Mouse (Mus musculus) ovary, adult 2 months (tissue): Measurements from ENCODE around the gene Gpha2. TPM values are rescaled to one million over a fixed set of nuclear protein-coding genes. Genes with fewer than 3 reads are reported as not detected.

Experiments
- polyA plus RNA-seq: library from polyadenylated mRNA; depleted of rRNA; stranded (reverse); fragments of >200 nt; gene quantifications from 2 replicates; pipeline ENCODE4 v1.2.3, GENCODE M21; 2012; rRNA removed

Gpha2 gene
- 58.5 and 77.5 TPM in 2 replicates for polyA plus RNA-seq

GRCm38 (mm10) chr19:6226135-6226534 is at the start of gene Gpha2:
TSS of gene Gpha2 (plus strand) at chr19:6226380.

GRCm38 (mm10) chr19:6184131-6184530 is 42.0 kb upstream of the Gpha2 start, which contains the start of gene Majin:
TSS of gene Majin (plus strand) at chr19:6184388.

GRCm38 (mm10) chr19:6235084-6236052 is 9.2 kb downstream of the Gpha2 start, which contains the start of gene Ppp2r5b:
TSS of gene Ppp2r5b (minus strand) at chr19:6235872.

GRCm38 (mm10) chr19:6241274-6242107 is 15.3 kb downstream of the Gpha2 start, which contains the start of gene Atg2a:
TSS of gene Atg2a (plus strand) at chr19:6241668.

GRCm38 (mm10) chr19:6276426-6277421 is 50.5 kb downstream of the Gpha2 start, which contains the start of gene Ehd1:
TSS of gene Ehd1 (plus strand) at chr19:6276725.

Other genes with a start within 250 kb of the Gpha2 start
- not detected in 2 replicates for gene Slc22a20, start 240.2 kb upstream of the Gpha2 start, polyA plus RNA-seq
- 43.3 and 43.5 TPM in 2 replicates for gene Capn1, start 210.5 kb upstream of the Gpha2 start, polyA plus RNA-seq
- gene Syvn1, start 179.8 kb upstream of the Gpha2 start, polyA plus RNA-seq: 67.4 and 71.4 TPM in 2 replicates
- gene Mrpl49, start 168.6 kb upstream of the Gpha2 start, polyA plus RNA-seq: 18.5 and 22.7 TPM in 2 replicates
- gene Fau, start 168.5 kb upstream of the Gpha2 start, polyA plus RNA-seq: 2,067 and 2,719 TPM in 2 replicates
- gene Znhit2, start 165.2 kb upstream of the Gpha2 start, polyA plus RNA-seq: 98.8 and 129 TPM in 2 replicates
- 64.3 and 73.1 TPM in 2 replicates for gene Tm7sf2, start 158.0 kb upstream of the Gpha2 start, polyA plus RNA-seq
- gene Vps51, start 149.1 kb upstream of the Gpha2 start, polyA plus RNA-seq: 102 and 114 TPM in 2 replicates
- not detected in 2 replicates for gene Tmem262, start 146.3 kb upstream of the Gpha2 start, polyA plus RNA-seq
- gene Gm28374, start 144.1 kb upstream of the Gpha2 start, polyA plus RNA-seq: 0.52 and 0.77 TPM in 2 replicates
- 107 and 147 TPM in 2 replicates for gene Zfpl1, start 141.4 kb upstream of the Gpha2 start, polyA plus RNA-seq
- gene Cdca5, start 141.4 kb upstream of the Gpha2 start, polyA plus RNA-seq: 5.0 and 7.6 TPM in 2 replicates
- gene AC131692.1, start 132.0 kb upstream of the Gpha2 start, polyA plus RNA-seq: not detected in 2 replicates
- 0.57 and 0.89 TPM in 2 replicates for gene Naaladl1, start 120.6 kb upstream of the Gpha2 start, polyA plus RNA-seq
- gene Sac3d1, start 107.7 kb upstream of the Gpha2 start, polyA plus RNA-seq: 95.3 and 147 TPM in 2 replicates
- gene Snx15, start 98.1 kb upstream of the Gpha2 start, polyA plus RNA-seq: 30.1 and 33.9 TPM in 2 replicates
- 5.3 and 8.6 TPM in 2 replicates for gene Batf2, start 85.4 kb upstream of the Gpha2 start, polyA plus RNA-seq
- gene Arl2, start 84.8 kb upstream of the Gpha2 start, polyA plus RNA-seq: 157 and 174 TPM in 2 replicates
- gene Majin, start 42.0 kb upstream of the Gpha2 start, polyA plus RNA-seq: 0.44 and 0.75 TPM in 2 replicates
- gene Ppp2r5b, start 9.5 kb downstream of the Gpha2 start, polyA plus RNA-seq: 108 and 236 TPM in 2 replicates
- 59.3 and 62.5 TPM in 2 replicates for gene Atg2a, start 15.3 kb downstream of the Gpha2 start, polyA plus RNA-seq
- gene Ehd1, start 50.3 kb downstream of the Gpha2 start, polyA plus RNA-seq: 255 and 442 TPM in 2 replicates
- 22.0 and 23.7 TPM in 2 replicates for gene Cdc42bpg, start 80.1 kb downstream of the Gpha2 start, polyA plus RNA-seq
- gene Men1, start 108.6 kb downstream of the Gpha2 start, polyA plus RNA-seq: 91.9 and 113 TPM in 2 replicates
- gene Map4k2, start 114.8 kb downstream of the Gpha2 start, polyA plus RNA-seq: 169 and 208 TPM in 2 replicates
- 206 and 238 TPM in 2 replicates for gene Sf1, start 137.3 kb downstream of the Gpha2 start, polyA plus RNA-seq
- gene Pygm, start 158.0 kb downstream of the Gpha2 start, polyA plus RNA-seq: 19.9 and 23.9 TPM in 2 replicates
- gene Rasgrp2, start 173.0 kb downstream of the Gpha2 start, polyA plus RNA-seq: 86.4 and 103 TPM in 2 replicates
- gene Nrxn2, start 192.4 kb downstream of the Gpha2 start, polyA plus RNA-seq: 5.9 and 11.2 TPM in 2 replicates